Mouse (Mus musculus): ENCODE results near the gene Gstm5.

The Gstm5 gene

DNA sequence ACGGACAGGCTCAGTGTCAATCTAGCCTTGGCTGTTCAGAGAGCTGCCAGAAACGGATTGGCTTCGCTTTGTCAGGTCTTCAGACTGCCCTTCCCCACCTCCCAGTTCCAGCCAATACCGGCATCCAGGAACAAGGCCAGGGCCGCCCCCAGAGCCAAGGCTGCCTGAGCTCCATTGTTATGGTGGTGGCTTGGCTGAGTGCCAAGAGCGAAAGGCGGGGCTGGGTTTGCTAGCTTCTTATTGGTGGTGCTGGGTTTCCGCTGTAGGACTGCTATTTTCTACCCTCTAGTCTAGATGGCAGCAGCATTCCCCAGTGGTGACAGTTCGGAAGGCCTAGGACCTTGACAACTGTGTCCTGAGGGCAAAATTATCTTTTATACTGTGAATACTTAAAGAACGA lies 36.0 kb downstream of the Gstm5 start, which contains the start of gene Gstm7:
Gstm7 (minus strand) TSS at position 148 of the 400 bp plus-strand sequence.
- DNase-seq (ENCODE audit: extremely low read depth, low read depth): peak; percentile 97

- no peak for DNase-seq (ENCODE audit: extremely low read depth, low read depth)
Observed at GRCm38 (mm10) chr3:107932128-107932527, 36.5 kb downstream of the Gstm5 start.

GRCm38 (mm10) chr3:107935268-107935667 lies 39.6 kb downstream of the Gstm5 start:
- DNase-seq (ENCODE audit: extremely low read depth, low read depth): no peak

GRCm38 (mm10) chr3:107935888-107936287 lies 40.3 kb downstream of the Gstm5 start:
- DNase-seq (ENCODE audit: extremely low read depth, low read depth): no peak

- peak; percentile 59 for DNase-seq (ENCODE audit: extremely low read depth, low read depth)
Observed at GRCm38 (mm10) chr3:107939403-107939802, 43.8 kb downstream of the Gstm5 start.

DNA sequence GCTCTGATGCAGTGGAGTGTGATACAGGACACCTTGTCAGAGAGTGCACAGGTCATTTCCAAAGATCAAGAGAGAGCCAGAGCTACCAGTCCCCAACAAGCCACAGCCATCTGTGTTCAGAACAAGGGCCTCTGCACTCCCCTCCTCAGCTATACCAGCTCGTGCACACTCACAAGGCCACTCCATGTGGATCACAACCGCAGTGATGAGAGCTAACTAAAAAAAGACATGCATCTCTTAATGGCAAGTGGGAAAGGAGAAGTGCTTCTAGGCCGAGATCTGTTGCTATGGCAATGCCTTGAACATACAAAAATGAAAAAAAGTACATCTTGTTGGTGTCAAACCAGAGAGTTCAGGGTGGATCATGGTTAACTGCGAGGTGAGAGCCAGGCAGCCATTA lies 44.2 kb downstream of the Gstm5 start:
- peak; percentile 52 for DNase-seq (ENCODE audit: extremely low read depth, low read depth)

- DNase-seq (ENCODE audit: extremely low read depth, low read depth): no peak
Observed at GRCm38 (mm10) chr3:107940524-107940923, 44.9 kb downstream of the Gstm5 start.

DNA sequence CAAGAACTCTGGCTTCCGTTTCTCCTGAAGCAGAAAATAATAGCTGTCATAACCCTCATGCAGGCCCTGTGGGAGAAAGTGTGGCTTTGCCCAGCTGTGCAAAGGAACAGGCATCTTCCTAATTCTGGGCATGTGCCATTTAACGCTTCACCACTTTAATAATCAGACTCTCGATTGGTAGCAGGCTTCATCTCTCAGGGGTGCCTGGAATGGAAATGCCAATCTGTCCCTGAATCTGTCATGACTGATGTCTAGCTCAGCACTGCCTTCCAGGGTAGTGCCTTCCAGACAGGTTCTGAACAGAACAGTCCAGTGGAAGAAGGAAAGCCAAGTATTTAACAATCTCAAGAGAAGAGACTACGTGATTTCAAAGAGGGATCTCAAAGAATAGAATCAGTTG lies 45.6 kb downstream of the Gstm5 start:
- DNase-seq (ENCODE audit: extremely low read depth, low read depth): no peak

GRCm38 (mm10) chr3:107943239-107943990 lies 47.8 kb downstream of the Gstm5 start, which contains the start of gene Gstm6:
Gene Gstm6 (minus strand): TSS chr3:107943749.
- no peak for DNase-seq (ENCODE audit: extremely low read depth, low read depth)

- no peak for DNase-seq (ENCODE audit: extremely low read depth, low read depth)
Observed at GRCm38 (mm10) chr3:107945729-107946128, 50.1 kb downstream of the Gstm5 start.
